Mouse (Mus musculus) neural tube, embryonic 10.5 days (tissue): Measurements from ENCODE around the gene Sema4a.
A peak's percentile ranks its signal among the peaks of the same experiment; 100 is the strongest.

ENCODE experiments used
- DNase-seq: peaks from one replicate; pipeline ENCODE4 v3.0.0-alpha.2; 2017; ENCODE audit warnings: low spot score; ENCODE audit errors: extremely low spot score

The Sema4a gene

GRCm38 (mm10) chr3:88486887-88487286, 25.9 kb upstream of the Sema4a start:
- DNase-seq = no peak

GRCm38 (mm10) chr3:88486043-88486442, 25.1 kb upstream of the Sema4a start:
- no peak for DNase-seq

- DNase-seq = peak; percentile 55
Observed at GRCm38 (mm10) chr3:88484597-88485316, 23.8 kb upstream of the Sema4a start.

- peak; percentile 88 for DNase-seq
Observed at GRCm38 (mm10) chr3:88483621-88484020, 22.6 kb upstream of the Sema4a start.

- no peak for DNase-seq
Observed at GRCm38 (mm10) chr3:88483141-88483540, 22.2 kb upstream of the Sema4a start.

- DNase-seq = no peak
Observed at GRCm38 (mm10) chr3:88482336-88482735, 21.4 kb upstream of the Sema4a start.

GRCm38 (mm10) chr3:88481372-88482040, 20.5 kb upstream of the Sema4a start:
- DNase-seq = no peak

GRCm38 (mm10) chr3:88480679-88481078, 19.7 kb upstream of the Sema4a start:
- DNase-seq = no peak

GRCm38 (mm10) chr3:88479828-88480227, 18.8 kb upstream of the Sema4a start:
- DNase-seq = no peak

GRCm38 (mm10) chr3:88479163-88479562, 18.2 kb upstream of the Sema4a start:
- no peak for DNase-seq

- peak; percentile 89 for DNase-seq
Observed at GRCm38 (mm10) chr3:88477735-88478134, 16.8 kb upstream of the Sema4a start.

GRCm38 (mm10) chr3:88476403-88476802, 15.4 kb upstream of the Sema4a start:
- DNase-seq = no peak

- DNase-seq = no peak
Observed at GRCm38 (mm10) chr3:88473571-88473970, 12.6 kb upstream of the Sema4a start.

GRCm38 (mm10) chr3:88473020-88473419, 12.0 kb upstream of the Sema4a start:
- no peak for DNase-seq

- no peak for DNase-seq
Observed at GRCm38 (mm10) chr3:88470943-88471479, 10.0 kb upstream of the Sema4a start.

GRCm38 (mm10) chr3:88469466-88469865, 8.5 kb upstream of the Sema4a start:
- no peak for DNase-seq

GRCm38 (mm10) chr3:88467116-88467824, 6.3 kb upstream of the Sema4a start:
- peak; percentile 93 for DNase-seq

- no peak for DNase-seq
Observed at GRCm38 (mm10) chr3:88465127-88465526, 4.1 kb upstream of the Sema4a start.

GRCm38 (mm10) chr3:88464425-88464824, 3.4 kb upstream of the Sema4a start:
- no peak for DNase-seq

GRCm38 (mm10) chr3:88460029-88460428, 953 bp downstream of the Sema4a start:
- DNase-seq = no peak

- peak; percentile 32 for DNase-seq
Observed at GRCm38 (mm10) chr3:88458778-88459219, 2.2 kb downstream of the Sema4a start.
